8 mouse cellular contexts compared by ENCODE assay signal in the genomic region with DNA sequence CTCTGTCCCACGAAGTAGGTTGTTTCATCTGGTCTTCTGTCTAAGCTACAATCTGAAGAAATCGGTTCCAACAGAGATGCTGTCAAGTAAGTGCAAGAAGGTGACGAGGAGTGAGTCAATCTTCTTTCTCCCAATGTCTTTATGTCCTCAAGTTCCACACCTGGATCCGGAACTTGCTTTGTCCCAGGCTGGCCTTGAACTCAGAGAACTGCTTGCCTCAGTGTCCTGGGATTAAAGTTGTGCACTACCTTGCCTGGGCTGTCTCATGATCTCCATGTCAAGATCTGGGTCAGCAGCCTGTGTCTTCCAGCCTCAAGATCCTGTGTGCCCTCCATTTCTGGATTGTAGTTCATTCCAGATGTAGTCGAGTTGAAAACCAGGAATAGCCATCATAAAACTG. TPM values are rescaled to one million over a fixed set of nuclear protein-coding genes. Genes with fewer than 3 reads are reported as not detected.
DNase-seq lines count a peak whose midpoint lies in the region; ATAC-seq and TF ChIP-seq lines count a peak whose summit lies in the region.

A gene (minus strand): TSS at position 101 of the 400 bp plus-strand sequence.

- peaks cover 8% of the 10 kb centered on the region for H3K4me1 ChIP-seq in liver, adult 2 months (ENCODE audit: control insufficient read depth, insufficient read depth, low read length)
- peaks cover 9% of the 10 kb centered on the region for H3K4me1 ChIP-seq in embryonic facial prominence, embryonic 10.5 days
- H3K4me1 ChIP-seq in heart, embryonic 10.5 days, result peaks cover 9% of the 10 kb centered on the region; the same call in 1 of the 2 replicates
- peaks cover 12% of the 10 kb centered on the region for H3K4me1 ChIP-seq in midbrain, embryonic 15.5 days

- H3K27ac ChIP-seq in liver, adult 2 months (replicated peaks; ENCODE audit: insufficient read depth, low read depth, low read length), result peak within 1 kb of the TSS; percentile 53; the same call in 1 of the 2 replicates
- peak within 1 kb of the TSS; percentile 97 for H3K27ac ChIP-seq in embryonic facial prominence, embryonic 10.5 days (replicated peaks)
- peak within 1 kb of the TSS; percentile 98 for H3K27ac ChIP-seq in heart, embryonic 10.5 days
- peak within 1 kb of the TSS; percentile 80 for H3K27ac ChIP-seq in midbrain, embryonic 15.5 days

- peaks cover 7% of the 10 kb centered on the region for H3K36me3 ChIP-seq in liver, adult 2 months (ENCODE audit: control insufficient read depth, insufficient read depth, low read length)
- peaks cover 21% of the 10 kb centered on the region for H3K36me3 ChIP-seq in embryonic facial prominence, embryonic 10.5 days (replicated peaks)
- peaks cover 18% of the 10 kb centered on the region for H3K36me3 ChIP-seq in heart, embryonic 10.5 days
- peaks cover 10% of the 10 kb centered on the region; the same call in 1 of the 2 replicates for H3K36me3 ChIP-seq in midbrain, embryonic 15.5 days (replicated peaks)

- no peaks in the 10 kb centered on the region for H3K9me3 ChIP-seq in embryonic facial prominence, embryonic 10.5 days
- H3K9me3 ChIP-seq in heart, embryonic 10.5 days, result no peaks in the 10 kb centered on the region
- no peaks in the 10 kb centered on the region for H3K9me3 ChIP-seq in midbrain, embryonic 15.5 days

- TF ChIP-seq POLR2A in liver, adult 2 months (IDR thresholded peaks at IDR 0.05; ENCODE audit: extremely low read depth, insufficient read depth, low read length), result no peak

- H3K27me3 ChIP-seq in liver, adult 2 months (ENCODE audit: control insufficient read depth, insufficient read depth, low read length), result no peaks in the 10 kb centered on the region
- H3K27me3 ChIP-seq in embryonic facial prominence, embryonic 10.5 days (replicated peaks; ENCODE audit: low read depth, poor library complexity, severe bottlenecking), result no peaks in the 10 kb centered on the region
- H3K27me3 ChIP-seq in heart, embryonic 10.5 days (ENCODE audit: insufficient read depth, poor library complexity, severe bottlenecking), result no peaks in the 10 kb centered on the region
- no peaks in the 10 kb centered on the region for H3K27me3 ChIP-seq in midbrain, embryonic 15.5 days (replicated peaks)

- no peak for DNase-seq in liver, adult 2 months (ENCODE audit: extremely low read depth, low read depth, low spot score)
- DNase-seq in liver, result no peak
- DNase-seq in embryonic facial prominence, embryonic 10.5 days (ENCODE audit: low spot score), result no peak
- DNase-seq in heart, embryonic 10.5 days (ENCODE audit: low spot score), result no peak
- no peak for DNase-seq in layer of hippocampus, postnatal 25 days (ENCODE audit: extremely low spot score in 1 of 2, low spot score in 1 of 2)
- DNase-seq in cerebellum, adult 9-10 months, result no peak
- DNase-seq in embryo, embryonic 10 days (ENCODE audit: low spot score), result no peak

- peak within 1 kb of the TSS; percentile 95 for H3K9ac ChIP-seq in liver, adult 2 months (ENCODE audit: low read depth, low read length)
- H3K9ac ChIP-seq in midbrain, embryonic 15.5 days, result peak within 1 kb of the TSS; percentile 97

- peaks cover 20% of the 10 kb centered on the region; the same call in 1 of the 2 replicates for H3K79me2 ChIP-seq in liver, adult 2 months (ENCODE audit: control insufficient read depth, insufficient read depth, low read length)

- H3K4me2 ChIP-seq in midbrain, embryonic 15.5 days, result peak within 1 kb of the TSS; percentile 75

- WGBS in liver, adult 2 months, result 87% methylated on average over 5 of the region's 5 CpGs
- WGBS in embryonic facial prominence, embryonic 10.5 days, result 88% methylated on average over 5 of the region's 5 CpGs
- 74% methylated on average over 5 of the region's 5 CpGs for WGBS in heart, embryonic 10.5 days
- WGBS in midbrain, embryonic 15.5 days, result 88% methylated on average over 5 of the region's 5 CpGs

- no peak for TF ChIP-seq CTCF in liver, adult 2 months (IDR thresholded peaks at IDR 0.05; ENCODE audit: low read depth, low read length)

- peak within 1 kb of the TSS; percentile 88 for H3K4me3 ChIP-seq in liver, adult 2 months (ENCODE audit: insufficient read depth, low read depth, low read length)
- H3K4me3 ChIP-seq in embryonic facial prominence, embryonic 10.5 days, result peak within 1 kb of the TSS; percentile 97
- H3K4me3 ChIP-seq in heart, embryonic 10.5 days, result peak within 1 kb of the TSS; percentile 95
- H3K4me3 ChIP-seq in midbrain, embryonic 15.5 days, result peak within 1 kb of the TSS; percentile 94

- no peak for ATAC-seq in midbrain, embryonic 15.5 days (replicated peaks)

RNA-seq across cellular contexts. Expression of the gene that starts here (rescaled TPM):
- total RNA-seq in liver, adult 2 months (2014; rRNA removed), result 49.7 and 73.6 TPM in 2 replicates
- polyA plus RNA-seq in liver, adult 2 months (2012; rRNA removed), result 19.5 and 21.6 TPM in 2 replicates
- 201 TPM in 2 replicates for polyA plus RNA-seq in embryonic facial prominence, embryonic 10.5 days (2016; fragmentation: Nextera tagmentation; extraction: Ambion mirVana)
- 107 and 146 TPM in 2 replicates for polyA plus RNA-seq in heart, embryonic 10.5 days (2016; fragmentation: Nextera tagmentation; extraction: Ambion mirVana)
- total RNA-seq in layer of hippocampus, postnatal 25 days (2021), result 10 to 100 TPM; 83.5 to 87.1 TPM
- 122 and 129 TPM in 2 replicates for polyA plus RNA-seq in midbrain, embryonic 15.5 days (2015; fragmentation: Nextera tagmentation; extraction: Ambion mirVana)
